Mouse (Mus musculus): ENCODE measurements around the gene Sema3a. TPM values are rescaled to one million over a fixed set of nuclear protein-coding genes. Genes with fewer than 3 reads are reported as not detected.

Sema3a gene
- polyA plus RNA-seq, 1 experiment = not detected

GRCm38 (mm10) chr5:13509163-13509562 lies 383.9 kb downstream of the Sema3a start:
- no peaks in the 10 kb centered on the region for H3K27me3 ChIP-seq (replicated peaks)
- peaks cover 8% of the 10 kb centered on the region; the same call in 1 of the 2 replicates for H3K4me1 ChIP-seq
- no peaks in the 10 kb centered on the region for H3K36me3 ChIP-seq (replicated peaks; ENCODE audit: low read length)
- no peak for TF ChIP-seq GATA1 (IDR thresholded peaks at IDR 0.05; ENCODE audit: borderline replicate concordance, low read length)
- H3K4me3 ChIP-seq (replicated peaks) = no peak overlapping the region
- no peaks in the 10 kb centered on the region for H3K9me3 ChIP-seq

GRCm38 (mm10) chr5:13517018-13517417 lies 391.8 kb downstream of the Sema3a start:
- H3K27me3 ChIP-seq (replicated peaks) = no peaks in the 10 kb centered on the region
- H3K36me3 ChIP-seq (replicated peaks; ENCODE audit: low read length) = no peaks in the 10 kb centered on the region
- no peak for TF ChIP-seq GATA1 (IDR thresholded peaks at IDR 0.05; ENCODE audit: borderline replicate concordance, low read length)
- no peak for TF ChIP-seq FLI1 (IDR thresholded peaks at IDR 0.05; ENCODE audit: low read length)
- no peaks in the 10 kb centered on the region for H3K4me1 ChIP-seq
- H3K9me3 ChIP-seq = no peaks in the 10 kb centered on the region
- no peak overlapping the region for H3K4me3 ChIP-seq (replicated peaks)

- Histone ChIP-seq H3K9me3 (no peaks in the 10 kb centered on the region), H3K27me3 (replicated peaks) (no peaks in the 10 kb centered on the region), H3K4me3 (replicated peaks) (no peak overlapping the region), H3K4me1 (peaks cover 8% of the 10 kb centered on the region), H3K36me3 (replicated peaks; ENCODE audit: low read length) (no peaks in the 10 kb centered on the region)
- TF ChIP-seq GATA1 (IDR thresholded peaks at IDR 0.05; ENCODE audit: borderline replicate concordance, low read length) = no peak
- no peak for TF ChIP-seq FLI1 (IDR thresholded peaks at IDR 0.05; ENCODE audit: low read length)
These were observed 400.4 kb downstream of the Sema3a start for GRCm38 (mm10) chr5:13525597-13525996.

- TF ChIP-seq GATA1 (IDR thresholded peaks at IDR 0.05; ENCODE audit: borderline replicate concordance, low read length) (no peak), FLI1 (IDR thresholded peaks at IDR 0.05; ENCODE audit: low read length) (no peak)
- Histone ChIP-seq H3K36me3 (replicated peaks; ENCODE audit: low read length) (no peaks in the 10 kb centered on the region), H3K4me3 (replicated peaks) (peak overlapping the region; percentile 82), H3K4me1 (peaks cover 8% of the 10 kb centered on the region), H3K27me3 (replicated peaks) (no peaks in the 10 kb centered on the region), H3K9me3 (no peaks in the 10 kb centered on the region)
These were observed 401.8 kb downstream of the Sema3a start for GRCm38 (mm10) chr5:13527037-13527464.

- Histone ChIP-seq H3K4me3 (replicated peaks) (no peak overlapping the region), H3K27me3 (replicated peaks) (no peaks in the 10 kb centered on the region), H3K9me3 (no peaks in the 10 kb centered on the region), H3K36me3 (replicated peaks; ENCODE audit: low read length) (no peaks in the 10 kb centered on the region), H3K4me1 (peaks cover 8% of the 10 kb centered on the region)
- TF ChIP-seq GATA1 (IDR thresholded peaks at IDR 0.05; ENCODE audit: borderline replicate concordance, low read length) = no peak
- TF ChIP-seq FLI1 (IDR thresholded peaks at IDR 0.05; ENCODE audit: low read length) = no peak
These were observed 404.0 kb downstream of the Sema3a start for GRCm38 (mm10) chr5:13529226-13529625.

GRCm38 (mm10) chr5:13547472-13548209 lies 422.4 kb downstream of the Sema3a start:
- Histone ChIP-seq H3K9me3 (no peaks in the 10 kb centered on the region), H3K4me3 (replicated peaks) (no peak overlapping the region), H3K4me1 (peaks cover 8% of the 10 kb centered on the region), H3K27me3 (replicated peaks) (no peaks in the 10 kb centered on the region), H3K36me3 (replicated peaks; ENCODE audit: low read length) (no peaks in the 10 kb centered on the region)
- TF ChIP-seq FLI1 (IDR thresholded peaks at IDR 0.05; ENCODE audit: low read length) = no peak
- TF ChIP-seq GATA1 (IDR thresholded peaks at IDR 0.05; ENCODE audit: borderline replicate concordance, low read length) = no peak

GRCm38 (mm10) chr5:13548210-13548554 lies 423.0 kb downstream of the Sema3a start:
- Histone ChIP-seq H3K27me3 (replicated peaks) (no peaks in the 10 kb centered on the region), H3K4me3 (replicated peaks) (no peak overlapping the region), H3K9me3 (no peaks in the 10 kb centered on the region), H3K4me1 (peaks cover 8% of the 10 kb centered on the region), H3K36me3 (replicated peaks; ENCODE audit: low read length) (no peaks in the 10 kb centered on the region)
- TF ChIP-seq GATA1 (IDR thresholded peaks at IDR 0.05; ENCODE audit: borderline replicate concordance, low read length) (no peak), FLI1 (IDR thresholded peaks at IDR 0.05; ENCODE audit: low read length) (no peak)

GRCm38 (mm10) chr5:13549080-13549479 lies 423.9 kb downstream of the Sema3a start:
- H3K27me3 ChIP-seq (replicated peaks) = no peaks in the 10 kb centered on the region
- no peak overlapping the region for H3K4me3 ChIP-seq (replicated peaks)
- TF ChIP-seq FLI1 (IDR thresholded peaks at IDR 0.05; ENCODE audit: low read length) (no peak), GATA1 (IDR thresholded peaks at IDR 0.05; ENCODE audit: borderline replicate concordance, low read length) (no peak)
- peaks cover 8% of the 10 kb centered on the region for H3K4me1 ChIP-seq
- H3K9me3 ChIP-seq = no peaks in the 10 kb centered on the region
- H3K36me3 ChIP-seq (replicated peaks; ENCODE audit: low read length) = no peaks in the 10 kb centered on the region

- no peaks in the 10 kb centered on the region for H3K9me3 ChIP-seq
- TF ChIP-seq FLI1 (IDR thresholded peaks at IDR 0.05; ENCODE audit: low read length) (no peak), GATA1 (IDR thresholded peaks at IDR 0.05; ENCODE audit: borderline replicate concordance, low read length) (no peak)
- H3K4me3 ChIP-seq (replicated peaks) = no peak overlapping the region
- H3K4me1 ChIP-seq = peaks cover 8% of the 10 kb centered on the region
- H3K27me3 ChIP-seq (replicated peaks) = no peaks in the 10 kb centered on the region
- no peaks in the 10 kb centered on the region for H3K36me3 ChIP-seq (replicated peaks; ENCODE audit: low read length)
These were observed 425.7 kb downstream of the Sema3a start for GRCm38 (mm10) chr5:13550953-13551352.

- TF ChIP-seq GATA1 (IDR thresholded peaks at IDR 0.05; ENCODE audit: borderline replicate concordance, low read length) = no peak
- no peak for TF ChIP-seq FLI1 (IDR thresholded peaks at IDR 0.05; ENCODE audit: low read length)
- Histone ChIP-seq H3K4me3 (replicated peaks) (no peak overlapping the region), H3K4me1 (no peaks in the 10 kb centered on the region), H3K27me3 (replicated peaks) (no peaks in the 10 kb centered on the region), H3K36me3 (replicated peaks; ENCODE audit: low read length) (no peaks in the 10 kb centered on the region), H3K9me3 (no peaks in the 10 kb centered on the region)
These were observed 432.0 kb downstream of the Sema3a start for GRCm38 (mm10) chr5:13557257-13557656.
